Comparison of ENCODE assay signal across 13 mouse cellular contexts in the genomic region with DNA sequence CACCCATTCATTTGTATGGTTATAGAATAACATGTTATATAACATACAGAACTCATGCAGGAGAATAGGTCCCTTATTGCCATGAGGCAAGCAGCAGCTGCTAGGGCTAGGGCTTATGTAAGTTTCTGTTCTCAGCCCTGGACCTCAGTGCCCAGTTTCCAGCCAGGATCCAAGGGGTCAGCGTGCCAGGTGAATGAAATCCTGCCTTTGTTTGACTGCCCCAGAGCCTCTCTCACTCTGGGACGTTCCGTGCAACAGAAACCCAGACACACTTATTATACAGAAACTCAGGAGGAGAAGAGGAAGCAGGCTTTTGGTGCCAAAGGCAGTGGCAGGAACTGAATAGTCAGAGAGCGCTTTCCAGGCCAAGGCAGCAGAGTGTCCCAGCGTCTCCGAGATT.
DNase-seq lines count a peak whose midpoint lies in the region; ATAC-seq and TF ChIP-seq lines count a peak whose summit lies in the region.
"Had no signal": no experiment of that assay in that cellular context is flagged by ENCODE, and none has a peak within 500 bp of the region (broad histone marks: within the 10 kb centered on the region; RNA-seq: fewer than 3 reads in every experiment).

No protein-coding gene starts in this region.

- peak overlapping the region; percentile 80 for H3K27ac ChIP-seq in cerebellum, adult 2 months (ENCODE audit: insufficient read depth, low read length)
- H3K27ac ChIP-seq in forebrain, embryonic 15.5 days (replicated peaks), result no peak overlapping the region
- no peak overlapping the region for H3K27ac ChIP-seq in kidney, embryonic 14.5 days (ENCODE audit: low read depth, low read length)
- H3K27ac ChIP-seq: hindbrain, embryonic 15.5 days; limb, embryonic 10.5 days had no signal

- DNase-seq in heart, postnatal 25 days (ENCODE audit: low spot score), result peak; percentile 6
- DNase-seq in heart, adult 8-10 months (ENCODE audit: low spot score), result no peak
- peak; percentile 82 to 90 for DNase-seq in cerebellum, adult 2 months
- DNase-seq in gastrocnemius, adult 18-20 months (ENCODE audit: low spot score), result peak; percentile 6
- peak; percentile 8 to 30 for DNase-seq in left cerebral cortex, adult 9 months (ENCODE audit: low spot score in 2 of 2)
- DNase-seq in spleen, adult 18-20 months, result no peak
- DNase-seq: embryo, embryonic 11 days had no signal

- no peak overlapping the region for H3K4me3 ChIP-seq in cerebellum, adult 2 months (replicated peaks; ENCODE audit: insufficient read depth, low read depth, low read length)
- no peak overlapping the region for H3K4me3 ChIP-seq in forebrain, embryonic 15.5 days
- H3K4me3 ChIP-seq in kidney, embryonic 14.5 days (ENCODE audit: low read length), result no peak overlapping the region
- H3K4me3 ChIP-seq: hindbrain, embryonic 15.5 days; limb, embryonic 10.5 days; myocyte had no signal

- no peak for TF ChIP-seq CTCF in cerebellum, adult 2 months (IDR thresholded peaks at IDR 0.05; ENCODE audit: borderline replicate concordance, insufficient read depth, low read depth, low read length)

- H3K9me3 ChIP-seq in forebrain, embryonic 15.5 days, result no peaks in the 10 kb centered on the region
- no peaks in the 10 kb centered on the region for H3K9me3 ChIP-seq in kidney, embryonic 14.5 days (ENCODE audit: control insufficient read depth, low read length)
- H3K9me3 ChIP-seq: hindbrain, embryonic 15.5 days; limb, embryonic 10.5 days had no signal

- no peak overlapping the region for H3K9ac ChIP-seq in forebrain, embryonic 15.5 days (replicated peaks)
- no peak overlapping the region for H3K9ac ChIP-seq in kidney, embryonic 14.5 days (ENCODE audit: low read depth, low read length)
- H3K9ac ChIP-seq: hindbrain, embryonic 15.5 days had no signal

- no peak for TF ChIP-seq POLR2A in cerebellum, adult 2 months (IDR thresholded peaks at IDR 0.05; ENCODE audit: borderline replicate concordance, insufficient read depth, low read length)

- peaks cover 11% of the 10 kb centered on the region; the same call in 1 of the 2 replicates for H3K4me1 ChIP-seq in cerebellum, adult 2 months (ENCODE audit: control insufficient read depth, insufficient read depth, low read length)
- H3K4me1 ChIP-seq in forebrain, embryonic 15.5 days, result no peaks in the 10 kb centered on the region; the same call in 1 of the 2 replicates
- no peaks in the 10 kb centered on the region for H3K4me1 ChIP-seq in kidney, embryonic 14.5 days (ENCODE audit: control insufficient read depth, insufficient read depth, low read length)
- H3K4me1 ChIP-seq: hindbrain, embryonic 15.5 days; limb, embryonic 10.5 days had no signal

- H3K36me3 ChIP-seq in forebrain, embryonic 15.5 days, result no peaks in the 10 kb centered on the region
- no peaks in the 10 kb centered on the region for H3K36me3 ChIP-seq in kidney, embryonic 14.5 days (ENCODE audit: control insufficient read depth, insufficient read depth, low read length)
- H3K36me3 ChIP-seq: hindbrain, embryonic 15.5 days; limb, embryonic 10.5 days had no signal

- 11% methylated on average over 6 of the region's 6 CpGs for WGBS in cerebellum, adult 2 months
- 70% methylated on average over 6 of the region's 6 CpGs for WGBS in forebrain, embryonic 15.5 days
- WGBS in kidney, embryonic 14.5 days, result 90% methylated on average over 6 of the region's 6 CpGs

- ATAC-seq in forebrain, embryonic 15.5 days (replicated peaks), result no peak
- ATAC-seq in kidney, embryonic 14.5 days (ENCODE audit: low FRiP score, low TSS enrichment), result no peak
- ATAC-seq: forebrain, embryonic 14.5 days had no signal

- intact Hi-C loops in heart, postnatal 25 days (cut with DNase I), result no loop called here

- no peak overlapping the region for H3K4me2 ChIP-seq in forebrain, embryonic 15.5 days (replicated peaks)
- no peak overlapping the region for H3K4me2 ChIP-seq in kidney, embryonic 14.5 days (replicated peaks; ENCODE audit: low read depth, low read length)
- H3K4me2 ChIP-seq: hindbrain, embryonic 15.5 days had no signal

- no peaks in the 10 kb centered on the region for H3K27me3 ChIP-seq in cerebellum, adult 2 months (ENCODE audit: control insufficient read depth, insufficient read depth, low read length)
- no peaks in the 10 kb centered on the region for H3K27me3 ChIP-seq in forebrain, embryonic 15.5 days
- no peaks in the 10 kb centered on the region for H3K27me3 ChIP-seq in kidney, embryonic 14.5 days (ENCODE audit: control insufficient read depth, insufficient read depth, low read length)
- H3K27me3 ChIP-seq: hindbrain, embryonic 15.5 days had no signal

Comparison
In these comparisons a context has a peak if more than half of its experiments do, and no peak if none do; other contexts are left out.
1. DNase-seq: peak in heart, postnatal 25 days (single experiment), cerebellum, adult 2 months (2 of 2), gastrocnemius, adult 18-20 months (single experiment) and left cerebral cortex, adult 9 months (2 of 2); none in heart, adult 8-10 months (single experiment) and spleen, adult 18-20 months (0 of 2).